Mouse (Mus musculus) Muller cell, postnatal 12 days (primary cell): ENCODE data around the gene Scaf1.
A peak's percentile ranks its signal among the peaks of the same experiment; 100 is the strongest.

Experiments used
- DNase-seq: peaks from one replicate; pipeline ENCODE4 v3.0.0-alpha.2; 2015; ENCODE audit errors: inconsistent ontology term

Scaf1 gene

DNA sequence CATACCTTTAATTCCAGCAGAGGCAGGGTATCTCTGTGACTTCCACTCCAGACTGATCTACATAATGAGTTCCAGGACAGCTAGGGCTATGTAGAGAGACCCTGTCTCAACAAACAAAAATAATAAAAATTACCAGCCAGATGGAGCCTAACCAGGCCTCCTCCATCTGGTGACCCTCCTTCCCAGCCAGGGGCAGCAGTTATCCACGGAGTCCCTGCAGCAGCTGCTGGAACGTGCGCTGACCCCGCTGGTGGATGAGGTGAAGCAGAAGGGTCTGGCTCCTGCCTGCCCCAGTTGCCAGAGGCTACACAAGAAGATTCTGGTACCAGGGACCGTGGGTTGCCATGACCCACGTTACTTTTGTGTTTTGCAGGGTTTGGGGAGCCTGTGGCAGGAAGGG, 59.9 kb downstream of the Scaf1 start:
- DNase-seq: no peak

DNA sequence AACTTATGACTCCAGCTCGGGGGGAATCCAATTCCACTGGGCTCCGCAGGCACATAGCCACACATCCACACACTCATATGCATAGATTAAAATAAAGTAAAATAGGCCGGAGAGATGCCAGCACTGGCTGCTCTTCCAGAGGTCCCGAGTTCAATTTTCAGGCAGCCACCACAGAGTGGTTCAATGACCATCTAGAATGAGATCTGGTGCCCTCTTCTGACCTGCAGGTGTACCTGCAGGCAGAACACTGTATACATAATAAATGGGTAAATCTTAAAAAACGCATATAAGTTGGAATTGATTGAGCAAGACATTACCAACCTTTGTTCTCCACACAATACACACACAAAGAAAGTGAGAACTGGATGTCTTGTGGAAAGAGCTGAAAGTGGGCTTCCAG, 60.5 kb downstream of the Scaf1 start:
- DNase-seq: no peak

- peak; percentile 59 for DNase-seq
Observed at GRCm38 (mm10) chr7:44954091-44954885, 61.9 kb downstream of the Scaf1 start.

DNA sequence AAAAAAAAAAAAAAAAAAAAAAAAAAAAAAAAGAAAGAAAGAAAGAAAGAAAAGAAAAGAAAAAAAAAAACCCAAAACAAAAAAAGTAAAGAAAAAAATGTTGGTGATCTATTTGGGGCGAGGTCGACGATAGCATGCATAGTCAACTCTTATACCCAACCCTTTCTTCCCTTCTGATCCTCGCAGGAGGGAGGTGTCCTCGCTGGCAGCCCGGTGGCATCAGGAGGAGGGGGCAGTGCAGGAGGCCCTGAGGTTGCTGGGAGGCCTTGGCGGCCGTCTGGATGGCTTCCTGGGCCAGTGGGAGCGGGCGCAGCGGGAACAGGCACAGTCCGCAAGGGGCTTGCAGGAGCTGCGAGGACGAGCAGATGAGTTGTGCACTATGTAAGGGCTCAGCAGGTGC, 62.6 kb downstream of the Scaf1 start:
- DNase-seq: no peak
